Mouse (Mus musculus) liver, embryonic 15.5 days (tissue): Measurements from ENCODE around the gene Keap1. TPM values are rescaled to one million over a fixed set of nuclear protein-coding genes. Genes with fewer than 3 reads are reported as not detected.
A peak's percentile ranks its signal among the peaks of the same experiment; 100 is the strongest.
"Not testable (repeated sequence)": the region's sequence is repeated elsewhere in the genome, so short reads cannot be mapped to it uniquely, and the experiment has no call there.

ENCODE experiments used
- ATAC-seq: fragments of 200-750 bp; cut with Nextera tagmentation; 2 replicates; pipeline ENCODE4 v1.8.0; 2017; ENCODE audit warnings: moderate number of reproducible peaks, mild to moderate bottlenecking, moderate library complexity; ENCODE audit not compliant: insufficient read depth
- H3K27ac ChIP-seq: fragments of 300-500 bp; sonication (generic); replicated peaks from 2 replicates; pipeline ENCODE4 v1.5.1; 2015; ENCODE audit warnings: mild to moderate bottlenecking, inconsistent platforms
- H3K27me3 ChIP-seq: fragments of 300-500 bp; sonication (generic); 2 replicates; pipeline ENCODE4 v1.6.1; 2015; ENCODE audit warnings: mild to moderate bottlenecking, inconsistent platforms
- H3K36me3 ChIP-seq: fragments of 300-500 bp; sonication (generic); replicated peaks from 2 replicates; pipeline ENCODE4 v1.6.1; 2015; ENCODE audit warnings: moderate library complexity, mild to moderate bottlenecking, inconsistent platforms
- H3K4me1 ChIP-seq: fragments of 300-500 bp; sonication (generic); replicated peaks from 2 replicates; pipeline ENCODE4 v1.6.1; 2015; ENCODE audit warnings: inconsistent platforms
- H3K4me2 ChIP-seq: fragments of 300-500 bp; sonication (generic); 2 replicates; pipeline ENCODE4 v1.6.1; 2015; ENCODE audit warnings: moderate library complexity, mild to moderate bottlenecking, inconsistent platforms
- H3K4me3 ChIP-seq: fragments of 300-500 bp; sonication (generic); replicated peaks from 2 replicates; pipeline ENCODE4 v1.5.1; 2015; ENCODE audit warnings: mild to moderate bottlenecking, inconsistent platforms
- H3K9ac ChIP-seq: fragments of 300-500 bp; sonication (generic); 2 replicates; pipeline ENCODE4 v1.6.1; 2015; ENCODE audit warnings: moderate library complexity, mild to moderate bottlenecking, inconsistent platforms
- H3K9me3 ChIP-seq: fragments of 300-500 bp; sonication (generic); replicated peaks from 2 replicates; pipeline ENCODE4 v1.6.1; 2016; ENCODE audit warnings: inconsistent platforms
- WGBS: fragments of 180-500 bp; shearing (Covaris S2); methylation state at CpG from one replicate; pipeline ENCODE4 v1.1.7; 2015; ENCODE audit warnings: mixed read lengths; ENCODE audit not compliant: insufficient replicate concordance; 5-methylcytosine and 5-hydroxymethylcytosine counted together
- polyA plus RNA-seq: library from polyadenylated mRNA; unstranded; fragments of >200 nt; fragmentation: Nextera tagmentation; extraction: Ambion mirVana; gene quantifications from 2 replicates; pipeline ENCODE4 v1.2.1, GENCODE M21; 2015

Gene Keap1
- polyA plus RNA-seq, 1 experiment from 2014 or later = 27.9 TPM

DNA sequence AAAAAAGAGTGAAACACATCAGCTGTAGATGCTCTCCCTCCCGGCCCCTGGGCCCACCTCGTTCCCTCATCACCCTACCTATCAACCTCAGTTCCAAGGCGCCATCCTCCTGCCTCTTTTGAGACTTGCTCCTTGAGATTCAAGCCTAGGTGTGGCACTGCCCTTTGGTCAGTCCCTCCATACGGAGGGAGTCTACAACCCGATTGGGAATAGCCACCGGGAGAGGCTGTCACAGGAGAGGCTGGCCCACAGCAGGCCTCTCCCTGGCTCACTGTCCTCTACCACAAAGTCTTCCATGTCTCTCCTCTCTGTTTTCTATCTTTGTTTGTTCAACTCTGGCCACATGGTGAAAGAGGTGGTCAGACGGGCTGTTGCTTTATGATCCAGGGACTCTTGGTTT is 27.5 kb downstream of the Keap1 start:
- no peak overlapping the region for H3K9ac ChIP-seq
- 73% methylated on average over 7 of the region's 7 CpGs for WGBS
- no peaks in the 10 kb centered on the region for H3K27me3 ChIP-seq
- H3K9me3 ChIP-seq = no peaks in the 10 kb centered on the region
- no peak overlapping the region for H3K4me2 ChIP-seq
- H3K36me3 ChIP-seq = no peaks in the 10 kb centered on the region
- ATAC-seq = no peak
- H3K4me3 ChIP-seq = no peak overlapping the region
- peaks cover 16% of the 10 kb centered on the region for H3K4me1 ChIP-seq
- no peak overlapping the region for H3K27ac ChIP-seq

DNA sequence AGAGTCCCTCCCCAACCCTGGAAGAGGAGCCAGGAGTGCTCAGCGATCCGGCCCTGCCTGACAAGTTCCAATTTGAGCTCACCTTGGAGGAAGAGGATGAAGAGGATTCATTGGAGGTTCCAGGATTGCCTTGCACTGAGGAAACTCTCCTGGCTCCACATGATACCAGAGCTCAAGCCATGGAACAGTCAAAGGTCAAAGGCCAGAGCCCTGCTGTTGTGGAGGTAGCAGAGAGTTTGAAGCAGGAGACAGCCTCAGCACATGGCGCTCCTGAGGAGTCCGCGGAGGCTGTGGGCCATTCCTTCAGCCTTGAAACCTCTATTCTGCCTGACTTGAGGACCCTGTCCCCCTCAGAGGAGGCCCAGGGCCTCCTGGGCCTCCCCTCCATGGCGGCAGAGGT is 28.3 kb downstream of the Keap1 start:
- Histone ChIP-seq H3K27me3 (no peaks in the 10 kb centered on the region), H3K27ac (no peak overlapping the region), H3K9me3 (no peaks in the 10 kb centered on the region), H3K4me3 (no peak overlapping the region), H3K36me3 (no peaks in the 10 kb centered on the region), H3K9ac (no peak overlapping the region), H3K4me2 (no peak overlapping the region), H3K4me1 (peaks cover 15% of the 10 kb centered on the region)
- 76% methylated on average over 6 of the region's 6 CpGs for WGBS
- no peak for ATAC-seq

- 58% methylated on average over 2 of the region's 2 CpGs for WGBS
- Histone ChIP-seq H3K9me3 (no peaks in the 10 kb centered on the region), H3K27me3 (no peaks in the 10 kb centered on the region), H3K4me3 (no peak overlapping the region), H3K36me3 (0 out of 2 replicates have a peak, but pooled peaks cover 2% of the 10 kb centered on the region), H3K4me1 (peaks cover 22% of the 10 kb centered on the region), H3K27ac (no peak overlapping the region), H3K9ac (no peak overlapping the region), H3K4me2 (no peak overlapping the region)
- ATAC-seq = no peak
Measured at GRCm38 (mm10) chr9:21208626-21209025, 30.5 kb downstream of the Keap1 start.

GRCm38 (mm10) chr9:21206848-21207247 is 32.3 kb downstream of the Keap1 start:
- Histone ChIP-seq H3K27me3 (no peaks in the 10 kb centered on the region), H3K9ac (no peak overlapping the region), H3K4me2 (no peak overlapping the region), H3K27ac (no peak overlapping the region), H3K4me1 (peaks cover 21% of the 10 kb centered on the region), H3K36me3 (0 out of 2 replicates have a peak, but pooled peaks cover 2% of the 10 kb centered on the region), H3K4me3 (no peak overlapping the region), H3K9me3 (no peaks in the 10 kb centered on the region)
- 70% methylated on average over 6 of the region's 6 CpGs for WGBS
- no peak for ATAC-seq

DNA sequence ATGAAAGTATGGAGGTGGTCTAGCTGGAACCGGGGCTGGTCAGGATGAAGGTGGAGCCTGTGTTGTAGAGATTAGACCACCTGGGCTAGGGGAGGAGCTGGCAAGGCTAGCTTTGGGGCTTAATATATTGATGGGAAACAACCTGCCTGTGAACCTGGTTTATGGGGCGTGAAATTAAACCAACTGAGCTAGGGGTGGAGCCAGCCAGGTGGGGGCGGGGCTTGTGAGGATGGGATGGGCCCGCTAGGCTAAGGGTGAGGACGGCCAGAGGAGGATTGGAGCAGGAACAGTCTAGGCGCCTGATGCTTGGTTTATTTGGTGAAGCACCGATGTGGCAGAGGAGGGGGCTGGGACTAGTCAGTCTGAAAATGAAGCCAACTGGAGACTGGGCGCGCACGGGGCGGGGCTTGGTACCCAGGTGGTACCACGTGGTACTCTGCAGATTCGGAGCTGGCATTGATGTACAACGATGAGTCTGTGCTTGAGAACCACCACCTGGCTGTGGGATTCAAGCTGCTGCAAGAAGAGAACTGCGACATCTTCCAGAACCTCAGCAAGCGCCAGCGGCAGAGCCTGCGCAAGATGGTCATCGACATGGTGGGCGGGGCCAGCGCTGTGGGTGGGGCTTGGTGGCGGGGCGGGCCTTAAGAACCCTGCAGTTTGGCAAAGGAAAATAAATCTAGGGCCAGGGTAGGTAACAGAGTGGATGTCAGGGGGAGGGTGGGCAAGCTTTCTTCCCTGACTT is 34.5 kb downstream of the Keap1 start:
- Histone ChIP-seq H3K4me2 (peak overlapping the region; percentile 48), H3K9ac (no peak overlapping the region), H3K4me1 (peaks cover 11% of the 10 kb centered on the region), H3K27me3 (no peaks in the 10 kb centered on the region), H3K36me3 (0 out of 2 replicates have a peak, but pooled peaks cover 2% of the 10 kb centered on the region), H3K9me3 (no peaks in the 10 kb centered on the region), H3K27ac (no peak overlapping the region), H3K4me3 (no peak overlapping the region; the same call in 1 of the 2 replicates)
- peak; percentile 31 for ATAC-seq
- WGBS = 50% methylated on average over 23 of the region's 23 CpGs

DNA sequence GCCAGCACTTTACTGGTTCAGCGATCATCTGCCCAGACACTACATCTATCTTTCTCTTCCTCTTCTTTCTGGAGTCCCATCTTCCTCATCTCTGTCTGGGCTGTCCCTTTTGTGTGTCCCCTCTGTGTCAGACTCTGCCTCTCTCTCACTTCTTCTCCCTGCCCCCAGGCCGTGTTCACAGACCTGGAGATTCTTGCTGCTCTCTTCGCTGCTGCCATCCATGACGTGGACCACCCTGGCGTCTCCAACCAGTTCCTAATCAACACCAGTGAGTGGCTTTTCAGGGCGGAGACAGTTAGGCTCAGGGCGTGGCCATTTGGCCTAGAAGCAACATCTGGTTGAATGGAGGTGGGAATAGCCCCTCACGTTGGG is 35.0 kb downstream of the Keap1 start:
- H3K36me3 ChIP-seq = 0 out of 2 replicates have a peak, but pooled peaks cover 2% of the 10 kb centered on the region
- peaks cover 11% of the 10 kb centered on the region for H3K4me1 ChIP-seq
- H3K27ac ChIP-seq = no peak overlapping the region
- no peaks in the 10 kb centered on the region for H3K27me3 ChIP-seq
- WGBS = 48% methylated on average over 8 of the region's 8 CpGs
- no peaks in the 10 kb centered on the region for H3K9me3 ChIP-seq
- no peak overlapping the region for H3K9ac ChIP-seq
- H3K4me3 ChIP-seq = no peak overlapping the region
- no peak overlapping the region for H3K4me2 ChIP-seq
- no peak for ATAC-seq

DNA sequence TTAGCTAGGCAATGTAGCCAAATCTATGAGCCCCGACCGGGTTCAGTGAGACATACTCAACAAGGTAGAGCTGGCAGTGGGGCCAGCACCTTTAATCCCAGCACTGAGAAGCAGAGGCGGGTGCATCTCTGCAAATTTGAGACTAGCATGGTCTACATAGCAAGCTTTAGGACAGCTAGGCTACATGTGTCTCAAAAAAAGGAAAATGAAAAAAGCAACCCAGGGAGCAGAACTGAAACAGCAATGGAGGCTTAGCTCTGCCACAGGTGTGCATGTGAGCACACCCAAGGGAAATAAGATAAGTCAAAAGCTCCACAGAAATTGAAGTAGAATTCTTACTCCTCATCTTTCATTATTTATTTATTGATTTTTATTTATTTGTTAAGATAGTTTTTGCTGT is 40.2 kb downstream of the Keap1 start:
- ATAC-seq = no peak
- Histone ChIP-seq H3K4me3 (no peak overlapping the region), H3K4me2 (no peak overlapping the region), H3K36me3 (no peaks in the 10 kb centered on the region), H3K9me3 (no peaks in the 10 kb centered on the region), H3K27ac (no peak overlapping the region), H3K4me1 (0 out of 2 replicates have a peak, but pooled peaks cover 4% of the 10 kb centered on the region), H3K9ac (no peak overlapping the region), H3K27me3 (no peaks in the 10 kb centered on the region)
- WGBS = 84% methylated on average over 3 of the region's 3 CpGs

DNA sequence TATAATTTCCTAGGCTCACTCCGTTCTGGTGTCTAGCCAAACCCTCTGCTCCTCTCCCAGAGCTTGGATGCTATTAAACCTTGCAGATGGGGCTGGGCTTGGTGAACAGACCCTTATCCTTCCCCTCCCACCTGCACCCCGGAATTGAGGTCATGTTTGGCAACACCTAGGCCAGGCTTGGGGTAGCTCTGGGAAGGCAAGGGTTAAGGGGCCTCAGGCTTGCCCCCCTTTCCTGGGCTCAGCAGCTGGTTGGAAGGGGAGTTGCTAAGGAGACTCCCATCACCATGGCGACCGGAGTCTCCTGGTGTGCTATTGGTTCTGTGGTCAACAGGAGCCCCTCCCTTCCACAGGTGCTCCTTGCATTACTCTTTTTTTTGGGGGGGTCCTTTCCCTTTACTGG is 41.2 kb downstream of the Keap1 start:
- no peak overlapping the region for H3K9ac ChIP-seq
- H3K36me3 ChIP-seq = no peaks in the 10 kb centered on the region
- ATAC-seq = no peak
- no peaks in the 10 kb centered on the region for H3K27me3 ChIP-seq
- no peak overlapping the region for H3K4me3 ChIP-seq
- H3K9me3 ChIP-seq = no peaks in the 10 kb centered on the region
- 67% methylated on average over 4 of the region's 4 CpGs for WGBS
- H3K27ac ChIP-seq = no peak overlapping the region
- 0 out of 2 replicates have a peak, but pooled peaks cover 4% of the 10 kb centered on the region for H3K4me1 ChIP-seq
- no peak overlapping the region for H3K4me2 ChIP-seq

GRCm38 (mm10) chr9:21196521-21197433 is 42.4 kb downstream of the Keap1 start:
- H3K4me3 ChIP-seq = no peak overlapping the region
- no peaks in the 10 kb centered on the region for H3K9me3 ChIP-seq
- H3K36me3 ChIP-seq = peaks cover 4% of the 10 kb centered on the region; the same call in 1 of the 2 replicates
- H3K9ac ChIP-seq = no peak overlapping the region
- H3K4me1 ChIP-seq = 0 out of 2 replicates have a peak, but pooled peaks cover 4% of the 10 kb centered on the region
- H3K4me2 ChIP-seq = no peak overlapping the region
- no peaks in the 10 kb centered on the region for H3K27me3 ChIP-seq
- 75% methylated on average over 19 of the region's 19 CpGs for WGBS
- H3K27ac ChIP-seq = no peak overlapping the region
- no peak for ATAC-seq

DNA sequence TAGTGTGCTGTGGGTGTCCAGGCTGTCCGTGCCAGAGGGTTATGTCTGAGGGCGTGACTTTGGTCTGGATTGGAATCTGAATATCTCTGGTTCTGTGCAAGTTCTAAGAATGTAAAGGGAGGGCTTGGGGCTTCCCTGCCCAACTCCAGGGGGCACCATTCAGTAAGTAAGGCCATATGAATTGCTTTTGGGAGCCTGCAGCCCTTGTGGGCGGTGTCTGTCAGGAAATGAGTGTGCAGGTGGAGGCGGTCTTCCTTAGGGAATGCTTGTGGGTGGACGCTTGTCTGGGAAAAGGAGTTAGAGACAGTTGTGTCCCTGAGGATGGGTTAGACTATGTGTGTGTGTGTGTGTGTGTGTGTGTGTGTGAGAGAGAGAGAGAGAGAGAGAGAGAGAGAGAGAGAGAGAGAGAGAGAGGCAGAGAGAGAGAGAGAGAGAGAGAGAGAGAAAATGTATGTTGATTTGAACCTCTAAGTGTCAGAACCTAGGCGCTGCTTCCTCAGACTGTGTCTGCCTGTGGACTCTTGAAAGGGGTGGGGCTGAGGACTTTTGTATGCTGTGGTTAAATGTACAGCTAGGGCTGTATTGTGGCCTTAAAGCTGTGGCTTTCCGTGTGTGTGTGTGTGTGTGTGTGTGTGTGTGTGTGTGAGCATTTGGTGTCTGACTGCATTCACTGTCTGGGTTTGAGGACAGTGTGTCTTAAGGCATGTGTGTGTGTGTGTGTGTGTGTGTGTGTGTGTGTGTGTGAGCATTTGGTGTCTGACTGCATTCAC is 43.2 kb downstream of the Keap1 start:
- not testable (repeated sequence) for H3K4me2 ChIP-seq, H3K4me3 ChIP-seq, H3K9me3 ChIP-seq, ATAC-seq, H3K27ac ChIP-seq, H3K4me1 ChIP-seq, H3K27me3 ChIP-seq, H3K36me3 ChIP-seq, H3K9ac ChIP-seq
- WGBS = 62% methylated on average over 7 of the region's 7 CpGs
